Mouse (Mus musculus) ES-Bruce4 (cell line): Measurements from ENCODE around the gene Myo10. TPM values are rescaled to one million over a fixed set of nuclear protein-coding genes. Genes with fewer than 3 reads are reported as not detected.

ENCODE experiments used
- H3K27ac ChIP-seq: 2 replicates; pipeline ENCODE4 v1.5.1; 2012; ENCODE audit warnings: low read length, inconsistent platforms; ENCODE audit not compliant: insufficient read depth
- H3K27me3 ChIP-seq: 2 replicates; pipeline ENCODE4 v1.6.1; 2012; ENCODE audit warnings: mild to moderate bottlenecking, low read length, inconsistent platforms; ENCODE audit not compliant: control insufficient read depth, poor library complexity, insufficient read depth, severe bottlenecking
- H3K36me3 ChIP-seq: 2 replicates; pipeline ENCODE4 v1.6.1; 2012; ENCODE audit warnings: inconsistent platforms, mild to moderate bottlenecking, low read length, moderate library complexity; ENCODE audit not compliant: control insufficient read depth, poor library complexity, insufficient read depth, severe bottlenecking
- H3K4me1 ChIP-seq: one replicate; pipeline ENCODE4 v1.8.1; 2011; ENCODE audit warnings: low read length; ENCODE audit not compliant: control insufficient read depth, insufficient read depth
- H3K4me3 ChIP-seq: 2 replicates; pipeline ENCODE4 v1.5.1; 2011; ENCODE audit warnings: low read depth, mild to moderate bottlenecking, low read length
- H3K9ac ChIP-seq: 2 replicates; pipeline ENCODE4 v1.6.1; 2012; ENCODE audit warnings: low read depth, mild to moderate bottlenecking, inconsistent platforms; ENCODE audit not compliant: poor library complexity, severe bottlenecking
- H3K9me3 ChIP-seq: replicated peaks from 2 replicates; pipeline ENCODE4 v1.6.1; 2012; ENCODE audit warnings: mild to moderate bottlenecking, low read length, inconsistent platforms; ENCODE audit not compliant: control insufficient read depth, poor library complexity, insufficient read depth, severe bottlenecking
- CTCF ChIP-seq: IDR thresholded peaks from one replicate; pipeline ENCODE4 v1.8.1; 2011; ENCODE audit warnings: low read depth, low read length
- EP300 ChIP-seq: IDR thresholded peaks from 2 replicates; pipeline ENCODE4 v1.6.1; 2011; ENCODE audit warnings: low read depth, low read length; ENCODE audit not compliant: insufficient read depth
- POLR2A ChIP-seq: IDR thresholded peaks from one replicate; pipeline ENCODE4 v1.8.1; 2011; ENCODE audit warnings: low read length; ENCODE audit not compliant: insufficient read depth
- polyA plus RNA-seq: library from polyadenylated mRNA; stranded (reverse); fragments of >200 nt; gene quantifications from 2 replicates; pipeline ENCODE4 v1.2.4, GENCODE M21; 2011; ENCODE audit warnings: low read depth; ENCODE audit not compliant: missing spikeins, insufficient read depth, insufficient read length

Gene Myo10
- polyA plus RNA-seq, 1 experiment: 171 TPM

DNA sequence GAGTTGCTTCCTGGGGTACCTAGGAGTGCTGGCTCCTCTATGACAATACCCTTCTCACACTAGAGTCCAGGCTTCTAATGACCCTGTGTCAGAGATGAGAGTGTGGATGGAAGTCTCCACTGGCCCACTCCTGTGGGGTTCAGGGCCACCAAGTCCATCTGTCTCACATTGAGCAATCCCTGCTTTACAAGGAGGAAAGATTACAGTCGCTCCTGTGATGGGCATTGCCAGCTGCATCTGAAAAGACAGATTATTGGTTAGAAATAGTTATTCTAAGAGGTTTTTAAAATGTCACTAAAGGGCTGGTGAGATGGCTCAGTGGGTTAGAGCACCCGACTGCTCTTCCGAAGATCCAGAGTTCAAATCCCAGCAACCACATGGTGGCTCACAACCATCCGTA, 72.4 kb downstream of the Myo10 start:
- Histone ChIP-seq H3K27ac (no peak overlapping the region), H3K4me3 (no peak overlapping the region), H3K9ac (no peak overlapping the region), H3K27me3 (no peaks in the 10 kb centered on the region), H3K36me3 (no peaks in the 10 kb centered on the region), H3K4me1 (peaks cover 3% of the 10 kb centered on the region), H3K9me3 (no peaks in the 10 kb centered on the region)
- TF ChIP-seq EP300 (no peak), POLR2A (no peak), CTCF (no peak)

DNA sequence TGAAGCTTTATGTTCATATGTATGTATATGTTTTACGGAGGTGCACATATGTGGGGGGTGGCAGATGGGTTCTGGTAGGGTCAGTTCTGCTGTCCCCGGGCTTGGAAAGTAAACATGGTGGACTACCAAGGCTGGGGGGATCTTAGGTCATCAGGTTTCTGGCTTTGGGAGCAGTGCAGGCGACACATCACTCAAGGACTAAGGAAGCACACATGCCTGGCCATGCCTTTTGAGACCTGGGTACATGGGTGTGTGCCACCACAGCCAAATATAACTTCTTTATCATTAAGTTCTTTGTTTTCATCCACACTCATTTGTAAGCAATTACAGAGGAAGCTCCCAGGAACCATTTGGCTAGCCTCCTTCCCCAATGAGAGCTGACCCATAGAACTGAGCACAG, 72.9 kb downstream of the Myo10 start:
- no peaks in the 10 kb centered on the region for H3K9me3 ChIP-seq
- peaks cover 3% of the 10 kb centered on the region for H3K4me1 ChIP-seq
- no peak overlapping the region for H3K9ac ChIP-seq
- no peaks in the 10 kb centered on the region for H3K36me3 ChIP-seq
- H3K27ac ChIP-seq: no peak overlapping the region
- no peak for TF ChIP-seq POLR2A
- no peak for TF ChIP-seq EP300
- no peak for TF ChIP-seq CTCF
- H3K27me3 ChIP-seq: no peaks in the 10 kb centered on the region
- H3K4me3 ChIP-seq: no peak overlapping the region

DNA sequence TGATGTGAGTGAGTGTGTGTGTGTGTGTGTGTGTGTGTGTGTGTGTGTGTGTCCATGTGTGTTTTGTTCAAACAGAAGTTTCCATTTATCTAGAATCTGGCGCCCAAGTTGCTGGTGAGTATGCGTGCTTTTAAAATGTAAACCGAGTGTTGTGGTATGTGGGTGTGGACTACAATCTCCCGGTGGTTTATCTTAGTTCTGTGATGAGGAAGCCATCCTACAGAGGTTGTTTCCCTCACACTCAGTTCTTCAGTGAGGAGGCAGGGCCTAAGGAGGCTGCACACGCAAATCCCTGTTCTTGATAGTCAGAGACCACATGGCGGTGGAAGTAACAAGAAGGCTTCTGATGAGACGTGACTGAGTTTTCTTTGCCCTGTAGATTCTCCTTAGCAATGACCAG, 73.6 kb downstream of the Myo10 start:
- H3K9ac ChIP-seq: no peak overlapping the region
- H3K27ac ChIP-seq: no peak overlapping the region
- H3K27me3 ChIP-seq: no peaks in the 10 kb centered on the region
- TF ChIP-seq CTCF (no peak), EP300 (no peak), POLR2A (no peak)
- H3K36me3 ChIP-seq: no peaks in the 10 kb centered on the region
- peaks cover 3% of the 10 kb centered on the region for H3K4me1 ChIP-seq
- no peak overlapping the region for H3K4me3 ChIP-seq
- no peaks in the 10 kb centered on the region for H3K9me3 ChIP-seq

DNA sequence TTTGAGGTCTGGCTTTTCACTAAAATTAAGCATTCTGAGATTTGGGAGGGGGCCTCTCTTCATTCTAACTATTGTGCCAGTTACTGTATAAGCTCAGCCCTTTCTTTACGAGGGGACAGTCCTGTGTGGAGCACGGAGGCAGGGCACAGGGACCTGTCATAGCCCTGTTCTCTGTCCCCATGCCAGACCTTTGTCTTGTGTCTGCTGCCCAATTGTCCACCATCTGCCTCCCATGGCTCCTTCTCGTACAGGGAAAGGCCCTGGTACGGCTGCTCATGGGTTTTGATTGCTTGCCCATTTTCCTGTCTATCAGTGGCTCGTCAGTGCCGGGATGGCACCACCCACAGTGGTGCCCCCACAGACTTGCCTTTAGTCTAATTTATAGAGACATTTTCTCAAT, 74.3 kb downstream of the Myo10 start:
- Histone ChIP-seq H3K4me3 (no peak overlapping the region), H3K9me3 (no peaks in the 10 kb centered on the region), H3K27me3 (no peaks in the 10 kb centered on the region), H3K36me3 (no peaks in the 10 kb centered on the region), H3K9ac (no peak overlapping the region), H3K27ac (no peak overlapping the region), H3K4me1 (peaks cover 3% of the 10 kb centered on the region)
- no peak for TF ChIP-seq EP300
- no peak for TF ChIP-seq POLR2A
- TF ChIP-seq CTCF: no peak

DNA sequence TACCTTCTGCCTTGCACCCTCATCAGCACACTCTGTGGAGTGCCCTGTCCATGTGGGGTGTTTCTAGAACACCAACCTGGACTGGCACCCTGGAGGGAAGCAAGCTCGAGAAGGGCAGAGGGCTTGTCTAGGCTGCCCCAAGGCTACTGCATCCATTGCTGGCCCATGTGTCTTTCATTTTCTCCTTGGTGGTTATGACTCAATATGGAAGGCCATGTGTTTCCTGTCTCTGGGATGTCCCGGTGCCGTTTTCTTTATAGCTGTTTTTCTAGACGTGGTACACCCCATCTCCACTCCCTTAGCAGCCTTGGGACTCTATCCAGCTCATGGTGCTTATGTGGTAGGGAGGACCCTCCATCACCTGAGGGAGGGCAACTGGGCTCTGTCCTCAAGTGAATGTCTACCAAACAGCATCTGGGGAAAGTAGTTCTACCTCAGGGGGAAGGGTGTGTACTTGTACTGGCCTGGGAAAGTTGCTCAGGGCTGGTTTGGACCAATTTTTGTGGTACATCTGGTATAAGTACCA, 76.8 kb downstream of the Myo10 start:
- Histone ChIP-seq H3K27ac (no peak overlapping the region), H3K4me1 (no peaks in the 10 kb centered on the region), H3K27me3 (no peaks in the 10 kb centered on the region), H3K4me3 (no peak overlapping the region), H3K9me3 (no peaks in the 10 kb centered on the region), H3K9ac (no peak overlapping the region), H3K36me3 (no peaks in the 10 kb centered on the region)
- TF ChIP-seq EP300: no peak
- no peak for TF ChIP-seq CTCF
- TF ChIP-seq POLR2A: no peak

DNA sequence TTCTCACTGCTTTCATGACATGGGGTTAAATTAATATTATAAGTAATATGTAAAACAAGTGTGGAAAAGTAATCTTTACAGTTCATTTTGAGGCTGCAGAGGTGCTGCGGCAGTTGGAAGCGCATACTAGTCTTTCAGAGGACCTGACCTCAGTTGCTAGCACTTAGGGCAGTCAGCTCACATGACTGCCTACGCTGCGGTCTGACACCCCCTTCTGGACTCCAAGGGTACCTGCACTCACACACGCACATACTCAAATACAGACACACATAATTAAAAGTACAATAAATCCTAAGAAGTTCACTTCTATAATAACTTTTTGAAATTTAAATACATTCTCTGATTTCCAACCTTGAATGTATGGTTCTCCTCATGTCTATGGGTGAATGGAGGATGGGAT, 80.3 kb downstream of the Myo10 start:
- Histone ChIP-seq H3K27me3 (no peaks in the 10 kb centered on the region), H3K9me3 (no peaks in the 10 kb centered on the region), H3K9ac (no peak overlapping the region), H3K36me3 (no peaks in the 10 kb centered on the region), H3K27ac (no peak overlapping the region), H3K4me1 (no peaks in the 10 kb centered on the region), H3K4me3 (no peak overlapping the region)
- TF ChIP-seq EP300: no peak
- no peak for TF ChIP-seq CTCF
- TF ChIP-seq POLR2A: no peak
